Mouse (Mus musculus) colon, adult 2 months (tissue): ENCODE results near the gene Inhbb. TPM values are rescaled to one million over a fixed set of nuclear protein-coding genes. Genes with fewer than 3 reads are reported as not detected.

Experiments
- polyA plus RNA-seq: library from polyadenylated mRNA; depleted of rRNA; stranded (reverse); fragments of >200 nt; gene quantifications from 2 replicates; pipeline ENCODE4 v1.2.3, GENCODE M21; 2012; rRNA removed

Gene Inhbb
- 0.88 and 1.0 TPM in 2 replicates for polyA plus RNA-seq

GRCm38 (mm10) chr1:119421576-119422421 is at the start of gene Inhbb:
Gene Inhbb, minus strand, starts transcription at chr1:119422248.

Other genes with a start within 250 kb of the Inhbb start
- 44.0 and 54.5 TPM in 2 replicates for gene Ralb, start 82.5 kb upstream of the Inhbb start, polyA plus RNA-seq
- 28.2 and 29.7 TPM in 2 replicates for gene Tmem185b, start 103.9 kb upstream of the Inhbb start, polyA plus RNA-seq
- 3.1 and 4.1 TPM in 2 replicates for gene Epb41l5, start 226.8 kb upstream of the Inhbb start, polyA plus RNA-seq